Mouse (Mus musculus) small intestine, adult 2 months (tissue): ENCODE data around the gene Nt5c1b.

Experiments
- CTCF ChIP-seq: fragments of 200-500 bp; IDR thresholded peaks from 2 replicates; pipeline ENCODE4 v1.5.1; 2012; ENCODE audit warnings: low read depth, mild to moderate bottlenecking, control low read depth, inconsistent platforms, low read length, moderate library complexity, mixed read lengths; ENCODE audit not compliant: insufficient replicate concordance, insufficient read length; ENCODE audit errors: extremely low read depth
- POLR2A ChIP-seq: fragments of 200-500 bp; IDR thresholded peaks from 2 replicates; pipeline ENCODE4 v1.6.1; 2012; ENCODE audit warnings: low read depth, mild to moderate bottlenecking, control low read depth, inconsistent platforms, low read length, moderate library complexity

- TF ChIP-seq CTCF, result no peak
- TF ChIP-seq POLR2A, result no peak
Observed at GRCm38 (mm10) chr12:10400788-10401187, 31.0 kb downstream of the Nt5c1b start.
